Mouse (Mus musculus): ENCODE results near the gene Eps8l1. TPM values are rescaled to one million over a fixed set of nuclear protein-coding genes. Genes with fewer than 3 reads are reported as not detected.
A peak's percentile ranks its signal among the peaks of the same experiment; 100 is the strongest.

Gene Eps8l1
- total and polyA plus RNA-seq, 3 experiments: 0.01 to 0.19 TPM; not detected in 1

GRCm38 (mm10) chr7:4523205-4524130 is 63.0 kb downstream of the Eps8l1 start:
- peak; percentile 41; the same call in 1 of the 2 replicates for TF ChIP-seq TCF12 (IDR thresholded peaks at IDR 0.05; ENCODE audit: low read depth, low read length)
- TF ChIP-seq MEF2A (IDR thresholded peaks at IDR 0.05; ENCODE audit: extremely low read depth, insufficient replicate concordance, low read depth, low read length, poor library complexity, severe bottlenecking): no peak
- TF ChIP-seq MYC (IDR thresholded peaks at IDR 0.05; ENCODE audit: low read depth, low read length): 0 out of 2 replicates have a peak, but pooled peaks have one; percentile 45
- 0 out of 2 replicates have a peak, but pooled peaks have one; percentile 36 for TF ChIP-seq TBP (IDR thresholded peaks at IDR 0.05; ENCODE audit: low read depth, low read length)
- TF ChIP-seq SIN3A (IDR thresholded peaks at IDR 0.05; ENCODE audit: low read length): peak; percentile 49; the same call in 1 of the 2 replicates
- TF ChIP-seq E2F4 (IDR thresholded peaks at IDR 0.05; ENCODE audit: borderline replicate concordance, low read depth, low read length): no peak
- TF ChIP-seq MAX (IDR thresholded peaks at IDR 0.05; ENCODE audit: low read length): no peak
- TF ChIP-seq ETS1 (IDR thresholded peaks at IDR 0.05; ENCODE audit: low read depth, low read length): peak; percentile 46; the same call in 1 of the 2 replicates
- TF ChIP-seq RAD21 (IDR thresholded peaks at IDR 0.05; ENCODE audit: low read depth, low read length): no peak
- peak in 1 of 2 experiments; percentile 51; a peak in 2 of 4 replicates for TF ChIP-seq EP300 (IDR thresholded peaks at IDR 0.05; ENCODE audit: low read depth in 1 of 2, low read length in 2 of 2)
- peak; percentile 65 for TF ChIP-seq TAL1 (IDR thresholded peaks at IDR 0.05; ENCODE audit: low read length)
- no peak for TF ChIP-seq MAZ (IDR thresholded peaks at IDR 0.05; ENCODE audit: low read depth, low read length)
- no peak for TF ChIP-seq JUND (IDR thresholded peaks at IDR 0.05; ENCODE audit: low read depth, low read length)
- TF ChIP-seq MXI1 (IDR thresholded peaks at IDR 0.05; ENCODE audit: low read depth, low read length): peak; percentile 44; the same call in 1 of the 2 replicates
- no peak for TF ChIP-seq UBTF (IDR thresholded peaks at IDR 0.05; ENCODE audit: borderline replicate concordance, insufficient read depth, low read depth, low read length)
- peak; percentile 76 for TF ChIP-seq HCFC1 (IDR thresholded peaks at IDR 0.05; ENCODE audit: low read depth, low read length)
- no peak for TF ChIP-seq MAFK (IDR thresholded peaks at IDR 0.05; ENCODE audit: borderline replicate concordance, low read depth, low read length)
- no peak for TF ChIP-seq CTCF (IDR thresholded peaks at IDR 0.05 in 2 of 3, conservative IDR thresholded peaks at IDR 0.05 in 1 of 3; ENCODE audit: control insufficient read depth in 1 of 3, insufficient read depth in 1 of 3, low read depth in 2 of 3, low read length in 3 of 3, poor library complexity in 1 of 3, severe bottlenecking in 1 of 3)
- TF ChIP-seq GATA1 (IDR thresholded peaks at IDR 0.05; ENCODE audit: low read depth, low read length): peak; percentile 56; the same call in 1 of the 2 replicates
- no peak for TF ChIP-seq CHD1 (IDR thresholded peaks at IDR 0.05; ENCODE audit: low read depth, low read length)
- TF ChIP-seq ELF1 (IDR thresholded peaks at IDR 0.05; ENCODE audit: low read depth, low read length): 0 out of 2 replicates have a peak, but pooled peaks have one; percentile 25
- TF ChIP-seq NELFE (IDR thresholded peaks at IDR 0.05; ENCODE audit: low read depth, low read length): no peak; the same call in 1 of the 2 replicates
- peak in 1 of 2 experiments; percentile 62; a peak in 2 of 4 replicates for TF ChIP-seq POLR2A (IDR thresholded peaks at IDR 0.05; ENCODE audit: control insufficient read depth in 1 of 2, insufficient read depth in 1 of 2, low read depth in 1 of 2, low read length in 2 of 2, poor library complexity in 1 of 2)
- H3K79me2 ChIP-seq (ENCODE audit: control insufficient read depth, insufficient read depth, low read length, poor library complexity): peaks cover 12% of the 10 kb centered on the region
- DNase-seq (ENCODE audit: low read depth, low spot score): peak; percentile 82
- peaks cover 0 to 11% of the 10 kb centered on the region in 2 experiments; a peak in 2 of 4 replicates for H3K36me3 ChIP-seq (ENCODE audit: control insufficient read depth in 1 of 2, insufficient read depth in 2 of 2, low read length in 2 of 2)
- H3K9ac ChIP-seq (ENCODE audit: control insufficient read depth, low read depth, low read length, poor library complexity, severe bottlenecking): peak overlapping the region; percentile 73
- H3K27ac ChIP-seq (ENCODE audit: control insufficient read depth, low read depth, low read length): peak overlapping the region; percentile 88
- H3K4me3 ChIP-seq (ENCODE audit: control insufficient read depth in 1 of 2, insufficient read depth in 1 of 2, low read depth in 2 of 2, low read length in 2 of 2): peak overlapping the region; percentile 72 to 76
- no peaks in the 10 kb centered on the region for H3K9me3 ChIP-seq (replicated peaks; ENCODE audit: insufficient read depth, low read length)
- H3K27me3 ChIP-seq (ENCODE audit: control insufficient read depth in 1 of 2, insufficient read depth in 2 of 2, low read length in 2 of 2): no peaks in the 10 kb centered on the region
- H3K4me1 ChIP-seq (ENCODE audit: control insufficient read depth in 1 of 2, insufficient read depth in 2 of 2, low read length in 2 of 2): peaks cover 2 to 23% of the 10 kb centered on the region in 2 experiments; a peak in 3 of 4 replicates

Measured in MEL (cell line).